Mouse (Mus musculus): ENCODE measurements around the gene Pax3. TPM values are rescaled to one million over a fixed set of nuclear protein-coding genes. Genes with fewer than 3 reads are reported as not detected.

The Pax3 gene
- not detected for total RNA-seq (2022)

DNA sequence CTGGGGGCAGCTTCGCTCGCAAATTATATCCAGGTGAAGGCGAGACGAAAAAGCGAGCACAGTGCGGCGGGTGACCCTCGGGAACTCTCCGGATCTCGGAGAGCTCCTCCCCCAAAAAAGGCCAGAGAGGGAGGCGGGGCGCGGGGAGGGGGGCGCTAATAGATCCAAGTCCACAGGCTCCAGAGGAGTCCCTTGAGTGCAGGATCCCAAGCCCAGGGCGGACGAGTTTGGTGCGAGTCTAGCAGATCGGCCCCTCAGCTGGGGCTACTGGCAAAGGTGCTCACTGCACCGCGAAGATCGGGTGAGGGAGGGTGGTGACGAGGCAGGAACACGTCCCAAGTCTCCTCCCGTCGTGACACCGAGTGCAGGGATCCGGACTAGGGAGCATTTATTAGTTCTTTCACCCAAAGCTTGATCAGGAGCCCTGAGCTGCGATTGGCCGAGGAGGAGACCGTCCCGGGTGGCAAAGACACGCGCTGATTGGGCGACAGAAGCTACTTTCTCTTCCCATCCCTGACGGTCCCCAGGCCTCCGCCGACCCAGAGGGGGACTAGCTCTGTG lies at the start of gene Pax3:
Gene Pax3, minus strand, starts transcription at position 384 of the 561 bp plus-strand sequence.
- peak; percentile 16 for DNase-seq (ENCODE audit: low spot score)

DNA sequence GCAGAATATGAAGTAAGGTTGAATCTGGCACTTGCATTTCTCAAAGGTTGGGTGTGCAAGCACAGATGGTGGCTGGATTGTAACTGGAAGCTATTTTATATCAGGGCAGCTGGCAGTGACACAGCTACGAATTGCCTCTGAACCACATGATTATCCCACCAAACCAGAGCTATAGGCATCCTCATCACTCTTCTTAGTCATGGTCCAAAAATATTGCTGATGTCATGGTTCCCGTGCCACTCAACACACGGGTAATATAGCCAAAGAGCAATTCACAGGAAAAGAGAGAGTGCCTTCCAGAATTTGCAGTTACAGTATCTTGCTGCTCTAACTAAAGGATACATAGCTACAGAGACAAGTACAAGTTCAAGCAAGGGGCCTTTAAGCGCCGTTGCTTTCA lies 37.4 kb upstream of the Pax3 start:
- no peak for DNase-seq (ENCODE audit: low spot score)

DNA sequence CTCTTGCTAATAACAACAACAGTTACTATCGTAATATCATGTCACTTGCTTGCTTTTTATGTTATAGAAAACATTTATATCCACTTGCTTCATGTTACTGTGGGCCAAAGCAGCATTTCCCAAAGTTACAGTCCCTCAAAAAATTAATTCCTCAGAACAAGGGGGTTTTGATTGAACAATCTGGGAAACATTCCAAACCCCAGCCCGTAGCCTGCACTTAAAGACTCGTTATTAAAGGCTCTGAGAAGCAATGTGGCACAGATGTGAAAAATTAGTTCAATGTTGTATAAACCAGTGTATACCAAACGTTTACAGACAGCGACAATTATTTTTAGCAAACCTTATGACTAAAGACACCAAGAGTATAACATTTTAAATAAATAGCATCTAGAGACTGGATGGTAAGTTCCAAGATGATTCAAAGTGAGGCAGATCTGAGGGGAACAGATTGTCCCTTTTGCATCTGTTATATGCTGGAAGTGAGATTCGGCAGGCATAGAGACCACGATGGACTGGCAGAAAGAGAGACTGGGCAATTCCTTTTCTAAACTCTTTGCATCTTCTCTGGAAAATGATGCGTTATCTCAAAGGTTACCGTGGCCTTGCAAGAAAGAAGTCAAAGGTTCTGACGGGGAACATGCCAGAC lies 35.1 kb upstream of the Pax3 start:
- no peak for DNase-seq (ENCODE audit: low spot score)

DNA sequence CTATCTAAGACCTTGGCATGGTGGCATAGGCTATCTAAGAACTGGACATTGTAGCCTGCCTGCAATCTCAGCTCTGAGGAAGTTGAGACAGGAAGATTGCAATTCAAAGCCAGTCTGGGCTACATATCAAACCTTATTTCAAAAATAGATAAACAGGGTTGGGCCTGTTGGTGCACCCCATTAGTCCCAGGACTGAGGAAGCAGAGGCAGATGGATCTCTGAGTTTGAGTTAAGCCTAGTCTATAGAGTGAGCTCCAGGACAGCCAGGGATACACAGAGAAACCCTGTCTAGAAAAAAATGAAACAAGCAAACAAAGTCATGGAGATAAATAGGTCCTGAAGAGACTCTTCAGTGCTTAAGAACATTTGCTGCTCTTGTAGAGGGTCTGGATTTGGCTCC lies 32.9 kb upstream of the Pax3 start:
- DNase-seq (ENCODE audit: low spot score) = no peak

DNA sequence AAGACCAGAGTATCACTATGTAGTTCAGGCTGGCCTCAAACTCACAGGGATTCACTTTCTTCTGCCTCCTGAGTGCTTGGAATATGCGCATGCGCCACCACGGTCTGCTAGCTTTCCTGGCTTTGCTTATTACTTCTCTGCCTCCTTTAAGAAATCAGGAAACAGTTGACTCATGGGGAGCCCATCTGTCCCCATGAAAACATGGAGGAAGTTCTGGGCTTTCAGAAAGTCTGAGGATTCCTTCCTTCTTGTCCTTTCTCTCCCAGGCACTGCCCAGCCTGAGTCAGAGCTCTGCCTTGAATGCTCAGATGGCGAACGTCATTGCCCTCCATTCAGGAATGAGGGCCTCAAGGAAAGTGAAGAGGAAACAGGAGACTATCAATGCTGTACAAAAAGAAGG lies 31.8 kb upstream of the Pax3 start:
- DNase-seq (ENCODE audit: low spot score) = no peak

DNA sequence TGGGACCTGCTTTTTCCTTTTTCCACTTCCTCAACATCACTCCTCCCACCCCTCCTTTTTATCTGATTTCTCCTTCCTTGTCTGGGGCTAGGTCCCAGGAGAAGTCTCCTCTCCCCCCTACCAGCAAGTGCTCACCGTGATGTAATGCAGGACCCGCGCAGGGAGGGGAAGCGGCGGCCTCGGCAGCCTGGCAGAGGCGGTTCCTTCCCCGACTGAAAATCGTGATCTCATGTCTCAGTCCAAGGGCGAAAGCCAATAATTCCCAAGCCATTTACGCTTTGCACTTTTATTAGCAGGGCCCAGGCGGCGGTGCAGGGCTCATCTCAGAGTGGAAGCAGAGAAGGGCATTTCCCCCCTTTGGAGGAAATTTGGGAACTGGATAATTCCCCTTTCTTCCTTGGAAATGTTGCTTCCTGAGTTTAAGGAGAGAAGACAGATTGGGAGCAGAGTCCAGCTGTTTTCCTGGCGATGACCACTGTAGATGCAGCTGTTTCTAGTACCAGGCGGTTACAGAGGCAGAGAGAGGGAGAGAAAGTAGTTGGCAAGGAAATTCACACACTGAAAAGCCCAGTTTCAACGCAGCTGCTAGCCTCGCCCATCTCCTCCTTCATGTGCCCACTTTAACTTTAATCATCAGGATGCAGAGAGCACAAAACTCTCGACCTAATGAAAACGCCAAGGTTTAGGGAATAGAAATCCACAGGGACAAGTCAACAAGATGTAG lies 21.3 kb upstream of the Pax3 start:
- DNase-seq (ENCODE audit: low spot score) = no peak

DNA sequence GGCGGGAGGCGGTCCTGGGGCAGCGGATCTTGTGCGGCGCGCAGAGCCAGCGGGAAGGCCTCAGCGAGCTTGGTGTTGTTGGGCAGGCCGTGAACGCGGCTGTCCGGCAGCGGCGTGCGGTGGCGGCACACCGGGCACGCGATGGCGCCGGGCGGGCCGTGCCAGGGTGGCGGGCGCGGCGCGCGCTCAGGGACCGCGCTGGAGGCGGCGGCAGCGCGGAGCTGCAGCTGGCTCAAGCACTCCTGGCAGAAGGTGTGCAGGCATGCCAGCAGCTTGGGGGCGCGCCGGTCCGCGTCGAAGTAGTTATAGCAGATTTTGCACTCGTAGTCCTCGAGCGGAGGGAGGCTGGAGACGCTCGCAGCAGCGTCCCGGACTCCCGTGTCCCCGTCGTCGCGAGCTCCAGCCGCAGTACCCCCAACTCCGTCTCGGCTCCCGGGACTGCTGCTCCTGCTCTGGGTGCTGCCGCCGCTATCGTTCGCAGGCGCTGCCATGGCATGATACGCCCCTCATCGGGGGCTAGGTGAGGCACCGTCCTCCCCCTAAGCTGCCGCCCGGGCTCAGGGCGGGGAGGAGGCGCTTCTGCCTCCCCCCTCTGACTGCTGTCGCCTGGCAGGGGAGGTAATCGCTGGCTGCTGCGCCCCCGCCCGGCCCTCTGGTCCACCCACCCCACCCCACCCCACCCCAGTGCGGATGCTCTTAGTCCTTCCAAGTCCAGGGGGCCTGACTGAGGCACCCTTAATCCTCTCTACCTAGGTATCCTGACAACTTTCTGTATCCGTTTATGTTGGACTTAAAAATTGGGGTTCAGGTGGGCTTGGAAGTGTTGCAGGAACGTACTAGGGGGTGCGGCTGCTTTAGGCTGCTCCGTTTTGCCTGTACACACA lies 20.5 kb upstream of the Pax3 start:
- no peak for DNase-seq (ENCODE audit: low spot score)

DNA sequence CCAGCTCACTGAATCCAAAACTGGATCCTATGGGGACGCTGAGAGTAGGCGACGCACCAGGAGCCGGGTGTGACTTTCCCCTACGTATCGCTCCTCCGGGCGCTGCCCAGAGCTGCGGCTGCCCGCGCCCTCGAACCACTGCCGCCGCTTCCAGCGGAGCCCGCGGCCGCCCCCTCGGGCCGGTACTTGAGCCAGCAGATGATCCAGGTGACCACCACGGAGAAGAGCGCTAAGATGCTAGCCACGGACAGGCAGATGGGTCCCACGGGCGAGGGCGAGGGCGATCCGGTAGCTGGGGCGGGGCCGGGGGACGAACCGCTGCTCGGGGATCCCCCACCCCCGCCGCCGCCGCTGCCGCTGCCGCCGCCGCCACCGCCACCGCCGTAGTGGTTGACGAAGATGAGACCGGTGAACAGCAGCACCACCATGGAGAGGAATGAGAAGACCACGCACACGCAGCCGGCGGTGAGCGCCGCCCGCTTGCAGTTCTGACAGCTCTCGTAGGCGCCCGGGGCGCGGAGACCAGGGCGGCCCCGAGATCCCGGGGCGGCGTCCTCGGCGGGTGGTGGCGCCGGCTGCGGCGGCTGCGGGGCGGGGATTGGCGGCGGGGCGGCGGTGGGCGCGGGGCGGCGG lies 19.7 kb upstream of the Pax3 start:
- DNase-seq (ENCODE audit: low spot score) = no peak

DNA sequence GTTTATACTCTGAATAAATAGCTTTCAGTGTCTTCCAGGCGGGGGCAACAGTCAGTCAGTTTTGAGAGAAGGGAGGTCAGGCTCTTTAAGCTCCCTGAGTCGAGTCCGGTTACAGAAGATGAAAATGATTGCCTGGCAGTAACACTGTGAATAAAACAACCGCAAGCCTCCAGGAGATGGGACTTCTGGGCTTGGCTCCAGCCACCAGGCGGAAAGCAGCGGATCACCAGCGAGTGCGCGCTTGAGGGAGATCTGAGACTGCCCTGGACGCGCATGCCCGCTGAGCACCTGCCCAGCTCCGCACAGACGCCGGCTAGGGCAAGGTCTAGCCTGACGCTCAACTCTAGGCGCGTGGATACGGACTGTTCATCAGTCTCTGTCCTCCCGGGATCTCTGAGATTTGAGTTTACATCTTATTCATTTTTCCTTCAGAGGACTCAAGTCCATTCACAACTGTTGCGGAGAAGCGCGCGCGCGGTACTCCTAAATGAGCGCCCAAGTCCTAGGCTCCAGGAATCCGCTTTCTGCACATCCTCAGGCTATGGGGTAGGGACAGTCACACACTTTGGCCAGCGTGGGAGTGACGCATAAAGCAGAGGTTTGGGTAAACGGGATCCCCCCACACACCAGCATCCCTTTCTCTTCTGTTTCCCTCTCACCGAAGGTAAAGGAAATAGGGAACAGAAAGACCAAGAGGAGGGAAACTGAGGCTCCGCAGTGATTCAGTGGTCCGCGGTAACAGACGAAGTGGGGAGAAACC lies 19.0 kb upstream of the Pax3 start:
- DNase-seq (ENCODE audit: low spot score) = no peak

DNA sequence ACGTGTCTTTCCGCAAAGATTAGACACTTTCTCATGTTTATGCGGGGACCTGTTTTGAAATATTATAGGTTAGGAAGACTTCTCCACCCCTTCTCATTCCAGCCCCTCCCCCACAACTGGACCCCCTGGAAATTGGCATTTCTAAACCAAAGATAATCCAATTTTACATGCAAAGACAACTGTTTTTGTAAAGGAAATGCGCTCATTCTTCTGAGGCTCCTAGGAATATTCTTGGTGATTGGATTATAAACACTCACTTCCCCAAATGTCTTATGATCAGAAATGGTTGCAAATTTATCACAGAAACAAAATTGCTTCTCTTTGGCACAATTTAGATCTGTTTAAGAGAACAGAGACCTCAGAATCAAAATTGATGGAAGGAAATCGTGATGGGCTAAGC lies 14.1 kb upstream of the Pax3 start:
- no peak for DNase-seq (ENCODE audit: low spot score)

DNA sequence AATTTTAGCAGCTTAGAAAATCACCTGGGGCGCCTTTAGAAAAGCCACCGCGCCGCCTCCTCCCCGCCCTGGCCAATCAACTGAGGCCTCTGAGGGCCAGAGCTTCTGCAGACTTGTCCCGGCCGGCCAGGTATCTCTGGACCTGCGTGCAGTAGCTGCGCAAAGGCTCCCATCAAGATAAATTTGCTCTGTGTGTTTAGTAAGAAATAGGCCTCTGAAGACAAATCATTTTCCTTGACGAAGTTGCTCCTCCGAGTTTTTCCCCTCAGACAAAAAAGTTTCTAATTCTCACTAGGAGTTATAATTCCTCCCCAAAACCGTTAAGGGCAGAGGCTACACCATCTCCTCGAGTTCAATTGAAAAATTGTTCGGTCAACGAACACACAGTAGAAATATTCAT lies 13.6 kb upstream of the Pax3 start:
- no peak for DNase-seq (ENCODE audit: low spot score)

DNA sequence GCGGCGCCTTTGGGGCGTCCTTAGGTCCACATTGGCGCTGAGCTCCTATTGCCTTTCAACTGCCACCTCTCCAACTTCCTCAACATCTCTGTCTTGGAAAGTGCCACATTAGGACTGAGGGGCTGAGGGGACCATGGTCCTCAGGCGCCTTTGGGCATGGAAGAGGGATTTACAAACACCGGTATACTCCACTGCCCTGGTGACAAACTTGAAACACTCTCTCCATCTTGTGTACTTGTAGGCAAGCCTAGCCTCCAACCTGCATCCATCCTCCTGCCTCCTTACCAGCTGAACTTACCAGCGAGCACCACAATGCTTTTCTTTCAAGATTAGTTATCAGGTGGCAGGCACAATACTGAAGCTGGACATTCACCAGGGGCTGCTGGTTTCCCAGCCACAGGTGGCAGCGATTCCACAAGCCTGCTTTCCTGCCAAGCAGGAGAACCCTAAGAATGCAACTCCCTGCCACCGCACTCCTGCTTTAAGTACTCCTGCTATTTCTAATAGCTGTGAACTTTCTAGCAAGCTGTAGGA lies 11.4 kb upstream of the Pax3 start:
- DNase-seq (ENCODE audit: low spot score) = no peak

DNA sequence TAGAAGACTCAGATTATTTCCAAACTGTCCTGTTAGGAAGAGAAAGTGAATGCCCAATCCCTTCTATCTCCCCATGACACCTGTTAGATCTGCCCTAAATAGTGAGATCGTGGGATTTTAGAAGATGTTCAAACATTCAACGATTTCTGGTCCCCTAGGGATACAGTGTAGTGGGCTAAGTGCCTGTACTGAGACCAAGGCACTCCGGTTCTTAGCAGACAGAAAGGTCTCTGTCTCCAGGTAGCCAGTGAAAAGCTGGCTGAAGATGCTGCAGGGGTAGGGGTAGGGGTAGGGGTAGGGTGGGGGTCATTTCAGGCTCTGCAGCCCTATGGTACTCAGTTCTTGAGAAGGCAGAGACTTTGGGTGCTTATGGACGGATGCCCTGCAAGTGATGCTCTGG lies 7.4 kb upstream of the Pax3 start:
- no peak for DNase-seq (ENCODE audit: low spot score)

DNA sequence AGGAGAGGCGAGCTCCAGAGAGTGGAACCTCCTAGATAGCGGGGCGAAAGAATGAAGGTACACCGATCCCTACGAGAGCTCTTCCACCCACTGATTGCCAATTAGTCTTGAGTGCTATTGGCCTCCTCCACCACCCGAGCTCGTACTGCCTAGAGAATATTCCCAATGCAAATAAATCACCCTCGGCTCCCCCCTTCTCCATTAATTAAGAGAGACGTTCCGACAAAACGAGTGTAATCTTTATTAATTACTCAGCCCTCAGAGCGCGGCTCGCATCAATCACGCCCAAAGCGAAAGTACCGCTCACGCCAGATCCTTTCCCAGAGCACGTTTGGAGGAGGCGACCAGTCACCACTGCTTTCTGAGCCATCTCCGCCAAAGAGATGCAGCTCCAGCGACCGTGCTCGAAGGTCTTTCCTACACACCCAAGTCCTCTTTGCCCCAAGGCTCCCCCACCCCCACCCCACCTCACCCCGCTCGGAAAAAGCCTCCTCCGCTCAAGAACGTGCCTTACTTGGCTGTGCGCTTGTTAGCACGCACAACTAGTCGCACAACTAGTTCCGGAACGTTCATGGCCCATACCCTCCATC lies 6.8 kb upstream of the Pax3 start:
- no peak for DNase-seq (ENCODE audit: low spot score)

DNA sequence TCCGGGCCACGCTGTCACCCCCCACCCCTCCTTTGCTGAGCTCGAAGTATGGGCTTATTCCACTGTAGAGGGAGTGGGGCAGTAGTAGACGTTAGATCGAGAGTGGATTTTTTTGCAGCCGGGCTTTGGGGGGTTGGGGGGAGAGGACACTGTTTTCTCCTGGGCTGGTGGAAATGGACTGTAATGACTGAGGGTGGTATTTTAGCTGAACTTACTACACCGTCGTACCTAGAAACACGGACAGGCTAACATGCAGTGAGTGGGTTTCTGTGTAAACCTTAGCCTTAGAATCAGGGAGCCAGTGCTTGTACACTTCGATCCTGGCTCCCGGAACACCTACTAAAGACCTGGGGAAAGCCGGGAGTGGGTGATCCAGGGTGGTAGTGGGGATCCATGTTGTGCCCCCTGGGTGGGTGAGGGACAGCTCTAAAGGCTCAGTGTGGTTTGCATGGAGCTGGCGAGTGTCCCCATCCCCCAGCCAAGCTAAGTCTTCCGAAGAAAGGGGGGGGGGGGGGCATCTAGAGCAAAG lies 6.2 kb upstream of the Pax3 start:
- DNase-seq (ENCODE audit: low spot score) = no peak

DNA sequence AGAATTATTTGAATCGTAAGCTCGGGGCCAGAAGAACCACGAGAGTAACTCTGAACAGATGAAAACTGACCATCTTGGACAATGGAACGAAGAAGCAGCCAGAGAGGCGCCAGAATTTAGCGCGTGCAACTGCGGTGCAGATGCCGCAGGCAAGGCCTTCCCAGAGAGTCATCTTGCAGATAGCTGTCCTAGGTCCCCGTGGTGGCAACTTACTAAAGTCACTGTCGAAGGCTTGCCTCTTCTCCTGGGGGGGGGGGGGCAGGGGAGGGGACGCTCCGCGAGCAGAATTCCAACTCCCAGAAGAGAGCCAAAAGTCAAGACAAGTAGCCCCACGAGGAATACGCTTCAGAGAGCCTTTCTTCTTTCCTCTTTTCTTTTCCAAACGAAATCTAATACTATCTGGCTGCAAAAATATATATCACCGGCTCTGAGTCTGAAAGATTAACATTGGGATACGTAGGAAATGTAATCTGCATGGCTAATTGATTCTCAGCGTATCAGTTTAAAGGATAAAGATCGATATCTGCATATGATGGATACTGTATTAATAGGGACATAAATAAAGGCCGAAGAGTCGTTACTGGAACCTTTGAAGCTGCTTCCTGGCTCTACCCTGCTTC lies 5.6 kb upstream of the Pax3 start:
- no peak for DNase-seq (ENCODE audit: low spot score)

DNA sequence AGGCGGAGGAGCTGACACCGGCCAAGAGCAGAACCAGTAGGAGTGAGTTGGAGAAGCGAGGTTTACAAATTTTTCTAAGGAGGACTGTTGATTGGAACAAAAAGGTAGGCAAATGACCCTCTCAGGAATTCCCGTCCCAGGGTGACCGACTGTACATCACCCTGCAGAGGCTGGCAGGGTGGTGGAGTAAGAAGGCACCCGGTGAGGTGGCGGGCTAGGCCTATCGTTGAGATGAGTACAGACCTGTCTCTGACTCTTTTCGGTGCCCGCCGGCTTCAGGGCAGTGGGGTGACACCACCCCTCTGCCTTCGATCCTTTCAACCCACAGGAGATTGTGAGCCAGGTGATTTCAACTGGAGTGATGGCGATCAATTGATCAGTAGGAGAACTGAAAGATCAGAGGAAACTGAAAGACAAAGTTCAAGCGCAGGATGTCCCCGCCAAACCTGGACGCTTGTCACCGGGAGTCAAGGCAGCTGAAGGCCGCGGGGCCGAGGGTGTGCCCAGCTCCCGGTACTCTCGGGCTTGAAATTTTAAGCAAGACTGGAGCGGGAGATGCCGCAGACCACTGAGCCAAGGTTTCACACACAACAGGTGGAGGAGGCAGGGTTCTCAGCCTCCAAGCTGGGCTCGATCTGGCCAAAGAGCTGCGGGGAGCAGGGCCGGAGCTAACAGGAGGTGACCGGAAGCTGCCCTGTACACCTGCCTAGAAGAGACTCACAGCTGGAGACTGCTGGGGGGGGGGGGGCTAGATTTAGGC lies 4.5 kb upstream of the Pax3 start:
- DNase-seq (ENCODE audit: low spot score) = no peak

DNA sequence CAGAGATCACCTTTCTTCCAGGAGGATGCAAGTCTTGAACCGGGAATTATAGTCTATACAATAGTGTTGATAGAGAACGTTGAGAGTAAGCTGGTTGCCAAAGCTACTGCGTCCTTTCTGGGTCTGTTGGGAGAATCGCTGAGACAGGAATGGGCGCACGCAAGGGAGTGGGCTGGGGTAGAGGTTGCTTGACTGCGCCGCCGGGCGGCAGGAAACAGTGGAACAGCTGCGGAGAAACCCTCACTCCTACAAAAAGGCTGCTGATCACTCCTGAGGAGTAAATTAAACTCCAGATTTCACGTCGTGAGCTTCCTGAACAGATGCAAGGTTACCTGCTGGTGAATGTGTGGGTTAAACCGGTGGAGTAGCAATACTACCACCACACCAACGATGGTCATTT lies 3.3 kb upstream of the Pax3 start:
- no peak for DNase-seq (ENCODE audit: low spot score)

DNA sequence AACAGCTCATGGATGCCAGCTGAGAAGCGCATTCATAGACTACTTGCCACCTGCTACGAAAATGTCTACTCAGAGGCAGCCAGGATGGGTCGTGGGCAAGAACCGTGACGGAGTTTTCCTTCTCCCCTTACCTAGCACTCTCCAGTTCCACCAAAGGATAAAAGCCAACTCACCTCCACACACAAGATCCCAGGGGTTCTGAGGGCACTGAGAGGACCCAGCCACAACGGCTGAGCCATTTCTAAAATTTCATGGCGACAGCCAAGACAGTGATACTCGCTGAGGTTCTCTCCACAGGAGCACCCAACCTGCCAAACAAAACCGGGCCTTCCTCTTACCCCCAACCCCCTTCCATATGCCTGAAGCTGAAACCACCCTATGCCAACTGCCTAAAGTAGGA lies 2.3 kb upstream of the Pax3 start:
- DNase-seq (ENCODE audit: low spot score) = no peak
